Mouse (Mus musculus): ENCODE measurements at regions not wholly inside any gene's neighbourhood (a gene's known extent, or its start where the extent isn't known, plus 50 kb on each side); places are given as distances from the start of the nearest gene placed in this dataset.

GRCm38 (mm10) chr10:95054869-95055268, 110.2 kb upstream of the Plxnc1 start:
- TF ChIP-seq POLR2A (IDR thresholded peaks at IDR 0.05; ENCODE audit: insufficient read depth, low read depth, low read length): no peak
- no peak for TF ChIP-seq CTCF (IDR thresholded peaks at IDR 0.05)
- TF ChIP-seq EP300 (IDR thresholded peaks at IDR 0.05; ENCODE audit: insufficient read depth, low read depth, low read length): no peak
